Mouse (Mus musculus): ENCODE data around the gene Osbpl9. TPM values are rescaled to one million over a fixed set of nuclear protein-coding genes. Genes with fewer than 3 reads are reported as not detected.

The Osbpl9 gene
- polyA plus RNA-seq, 1 experiment, result 67.8 TPM

DNA sequence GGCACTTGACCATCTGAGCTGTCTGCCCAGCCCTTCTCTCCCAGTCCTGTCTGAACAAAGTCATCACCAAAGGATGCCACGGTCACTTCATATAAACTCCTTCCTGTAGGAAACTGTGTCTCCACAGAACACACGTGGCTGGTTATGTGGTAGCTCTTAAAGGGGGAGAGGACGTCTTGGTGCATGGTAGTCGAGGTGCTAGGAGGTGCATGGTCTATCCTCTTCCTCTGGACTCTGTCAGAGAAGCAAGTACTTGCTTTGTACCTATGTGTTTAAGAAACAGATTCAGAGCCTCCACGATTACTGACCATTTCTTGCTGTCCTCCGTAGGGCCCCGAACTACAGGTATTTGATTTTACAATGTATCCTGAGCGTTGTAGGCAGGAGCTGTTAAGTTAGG lies 144.4 kb downstream of the Osbpl9 start:
- WGBS, result 92% methylated on average over 8 of the region's 8 CpGs
- DNase-seq (ENCODE audit: low read depth in 1 of 2, low spot score in 2 of 2), result no peak
- Histone ChIP-seq H3K4me3 (ENCODE audit: extremely low read depth, insufficient read depth, insufficient read length) (no peak overlapping the region), H3K27me3 (ENCODE audit: control insufficient read depth, insufficient read depth, low read length) (no peaks in the 10 kb centered on the region), H3K27ac (ENCODE audit: insufficient read depth, low read length) (no peak overlapping the region), H3K4me1 (ENCODE audit: control insufficient read depth, insufficient read depth, insufficient read length) (no peaks in the 10 kb centered on the region), H3K36me3 (ENCODE audit: control insufficient read depth, insufficient read depth, low read length) (peaks cover 40% of the 10 kb centered on the region)
- no peak for TF ChIP-seq CTCF (IDR thresholded peaks at IDR 0.05; ENCODE audit: extremely low read depth, insufficient read depth, insufficient read length, insufficient replicate concordance)
- TF ChIP-seq POLR2A (IDR thresholded peaks at IDR 0.05; ENCODE audit: low read depth, low read length), result no peak

DNA sequence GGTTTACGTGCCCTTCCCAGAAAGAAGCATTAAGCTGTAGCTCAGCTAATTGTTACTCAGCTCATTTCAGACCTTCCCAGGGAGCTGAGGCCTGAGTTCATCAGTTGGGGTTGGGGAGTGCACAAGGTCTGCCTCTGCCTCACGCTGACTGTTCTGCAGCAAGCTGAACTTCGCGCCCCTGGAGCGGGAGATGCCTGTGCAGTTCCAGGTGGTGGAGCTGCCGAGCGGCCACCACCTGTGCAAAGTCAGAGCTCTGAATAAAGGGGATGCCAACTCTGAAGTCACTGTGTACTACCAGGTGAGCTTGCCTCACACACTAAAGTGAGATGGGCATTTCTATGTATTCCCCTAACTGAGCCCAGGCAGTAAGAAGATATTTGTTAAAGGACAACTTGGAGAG lies 145.7 kb downstream of the Osbpl9 start:
- no peaks in the 10 kb centered on the region for H3K27me3 ChIP-seq (ENCODE audit: control insufficient read depth, insufficient read depth, low read length)
- WGBS, result 89% methylated on average over 7 of the region's 7 CpGs

DNA sequence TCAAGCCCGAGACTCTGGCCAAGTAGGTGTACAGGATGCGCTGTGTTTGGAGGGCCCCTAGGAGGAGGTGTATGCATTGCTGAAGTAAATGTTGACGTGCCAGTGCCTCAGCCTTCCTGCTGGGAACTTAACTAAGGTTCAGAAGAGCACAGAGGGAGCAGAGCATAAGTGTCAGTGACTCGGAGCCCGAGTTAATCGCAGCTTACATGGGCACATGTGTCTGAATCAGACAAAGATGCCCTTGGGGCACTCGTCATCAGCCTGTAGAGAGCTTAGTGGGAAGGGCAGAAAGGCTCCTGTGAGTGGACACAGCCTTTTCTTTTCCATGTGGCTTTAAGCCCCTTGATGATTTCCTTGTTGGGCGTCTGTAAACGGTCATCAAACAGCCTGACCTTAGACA lies 148.1 kb downstream of the Osbpl9 start:
- 94% methylated on average over 9 of the region's 9 CpGs for WGBS
- Histone ChIP-seq H3K27me3 (ENCODE audit: control insufficient read depth, insufficient read depth, low read length) (no peaks in the 10 kb centered on the region), H3K27ac (ENCODE audit: insufficient read depth, low read length) (no peak overlapping the region), H3K36me3 (ENCODE audit: control insufficient read depth, insufficient read depth, low read length) (peaks cover 42% of the 10 kb centered on the region), H3K4me3 (ENCODE audit: extremely low read depth, insufficient read depth, insufficient read length) (no peak overlapping the region), H3K4me1 (ENCODE audit: control insufficient read depth, insufficient read depth, insufficient read length) (no peaks in the 10 kb centered on the region)
- TF ChIP-seq CTCF (IDR thresholded peaks at IDR 0.05; ENCODE audit: extremely low read depth, insufficient read depth, insufficient read length, insufficient replicate concordance), result no peak
- TF ChIP-seq POLR2A (IDR thresholded peaks at IDR 0.05; ENCODE audit: low read depth, low read length), result no peak
- DNase-seq (ENCODE audit: low read depth in 1 of 2, low spot score in 2 of 2), result no peak

More for the DNA sequence above, 145.7 kb downstream of the Osbpl9 start:
- Histone ChIP-seq H3K36me3 (ENCODE audit: control insufficient read depth, insufficient read depth, low read length) (peaks cover 36% of the 10 kb centered on the region), H3K27ac (ENCODE audit: insufficient read depth, low read length) (no peak overlapping the region), H3K4me1 (ENCODE audit: control insufficient read depth, insufficient read depth, insufficient read length) (no peaks in the 10 kb centered on the region), H3K4me3 (ENCODE audit: extremely low read depth, insufficient read depth, insufficient read length) (no peak overlapping the region)
- TF ChIP-seq CTCF (IDR thresholded peaks at IDR 0.05; ENCODE audit: extremely low read depth, insufficient read depth, insufficient read length, insufficient replicate concordance), result no peak
- TF ChIP-seq POLR2A (IDR thresholded peaks at IDR 0.05; ENCODE audit: low read depth, low read length), result no peak
- DNase-seq (ENCODE audit: low read depth in 1 of 2, low spot score in 2 of 2), result no peak

DNA sequence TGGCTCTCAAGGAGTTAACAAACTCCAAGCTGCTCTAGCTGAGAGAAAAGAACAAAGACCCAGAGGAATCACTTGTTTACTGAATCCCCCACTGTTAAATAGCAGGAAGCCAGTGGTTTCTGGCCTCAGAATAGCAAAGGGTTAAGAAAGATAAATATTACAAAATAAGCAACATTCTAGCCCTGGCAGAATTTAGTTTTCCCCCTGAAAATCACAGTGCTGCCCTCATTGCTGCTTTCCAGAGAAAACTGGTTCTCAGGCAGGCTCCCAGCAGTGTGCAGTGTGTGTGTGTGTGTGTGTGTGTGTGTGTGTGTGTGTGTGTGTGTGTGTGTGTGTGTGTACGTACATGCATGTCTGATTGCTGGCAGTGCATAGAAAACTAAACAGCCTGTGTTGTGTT lies 149.8 kb downstream of the Osbpl9 start:
- DNase-seq (ENCODE audit: low read depth in 1 of 2, low spot score in 2 of 2), result no peak
- H3K36me3 ChIP-seq (ENCODE audit: control insufficient read depth, insufficient read depth, low read length), result peaks cover 39% of the 10 kb centered on the region

DNA sequence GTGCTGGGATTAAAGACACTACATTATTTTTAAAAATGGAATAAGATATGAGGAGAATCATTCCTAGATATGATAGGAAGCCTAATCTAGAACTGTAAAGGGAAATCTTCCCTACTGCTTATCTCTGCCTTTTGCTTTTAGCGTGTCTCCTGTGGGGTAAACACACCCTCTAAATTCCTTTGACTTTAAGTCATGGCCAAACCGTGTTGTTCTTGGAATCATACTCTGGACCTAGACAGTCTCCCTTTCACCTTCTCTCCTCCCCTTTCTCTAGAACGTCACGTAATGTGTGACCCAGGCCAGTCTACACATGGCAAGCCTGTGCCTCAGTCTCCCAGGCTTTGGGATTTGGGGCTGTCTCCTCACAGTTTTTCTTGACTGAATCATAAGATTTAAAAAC lies 153.8 kb downstream of the Osbpl9 start:
- H3K27me3 ChIP-seq (ENCODE audit: control insufficient read depth, insufficient read depth, low read length), result no peaks in the 10 kb centered on the region
- peaks cover 46% of the 10 kb centered on the region for H3K36me3 ChIP-seq (ENCODE audit: control insufficient read depth, insufficient read depth, low read length)
- 87% methylated on average over 4 of the region's 4 CpGs for WGBS
- H3K4me1 ChIP-seq (ENCODE audit: control insufficient read depth, insufficient read depth, insufficient read length), result no peaks in the 10 kb centered on the region
- no peak overlapping the region for H3K4me3 ChIP-seq (ENCODE audit: extremely low read depth, insufficient read depth, insufficient read length)
- no peak for DNase-seq (ENCODE audit: low read depth in 1 of 2, low spot score in 2 of 2)
- no peak overlapping the region for H3K27ac ChIP-seq (ENCODE audit: insufficient read depth, low read length)
- no peak for TF ChIP-seq POLR2A (IDR thresholded peaks at IDR 0.05; ENCODE audit: low read depth, low read length)
- TF ChIP-seq CTCF (IDR thresholded peaks at IDR 0.05; ENCODE audit: extremely low read depth, insufficient read depth, insufficient read length, insufficient replicate concordance), result no peak

More for the DNA sequence above, 149.8 kb downstream of the Osbpl9 start:
- no peaks in the 10 kb centered on the region for H3K27me3 ChIP-seq (ENCODE audit: control insufficient read depth, insufficient read depth, low read length)
- TF ChIP-seq CTCF (IDR thresholded peaks at IDR 0.05; ENCODE audit: extremely low read depth, insufficient read depth, insufficient read length, insufficient replicate concordance) (no peak), POLR2A (IDR thresholded peaks at IDR 0.05; ENCODE audit: low read depth, low read length) (no peak)
- no peak overlapping the region for H3K4me3 ChIP-seq (ENCODE audit: extremely low read depth, insufficient read depth, insufficient read length)
- WGBS, result 92% methylated on average over 1 of the region's 1 CpGs
- no peak overlapping the region for H3K27ac ChIP-seq (ENCODE audit: insufficient read depth, low read length)
- no peaks in the 10 kb centered on the region for H3K4me1 ChIP-seq (ENCODE audit: control insufficient read depth, insufficient read depth, insufficient read length)

DNA sequence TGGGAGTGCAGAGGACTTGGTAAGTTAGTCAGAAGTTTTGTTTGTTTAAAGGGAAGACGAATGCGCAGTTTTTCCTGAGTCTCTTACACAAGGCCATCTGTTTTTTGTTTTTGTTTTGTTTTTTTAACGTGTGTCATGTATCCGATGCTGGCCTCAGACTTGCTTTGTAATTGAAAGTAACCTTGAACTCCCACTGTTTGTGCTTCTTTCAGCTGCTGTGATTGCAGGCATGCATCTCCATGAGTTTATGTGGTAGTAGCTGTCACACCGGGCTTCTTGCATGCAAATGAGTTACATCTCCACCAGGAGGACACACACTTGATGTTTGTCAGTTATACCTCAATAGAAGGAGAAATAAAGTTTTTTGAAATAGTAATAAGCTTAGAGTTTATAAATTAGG lies 158.3 kb downstream of the Osbpl9 start:
- H3K4me3 ChIP-seq (ENCODE audit: extremely low read depth, insufficient read depth, insufficient read length), result no peak overlapping the region
- 91% methylated on average over 5 of the region's 5 CpGs for WGBS
- H3K36me3 ChIP-seq (ENCODE audit: control insufficient read depth, insufficient read depth, low read length), result peaks cover 38% of the 10 kb centered on the region
- H3K4me1 ChIP-seq (ENCODE audit: control insufficient read depth, insufficient read depth, insufficient read length), result no peaks in the 10 kb centered on the region
- no peak overlapping the region for H3K27ac ChIP-seq (ENCODE audit: insufficient read depth, low read length)
- TF ChIP-seq POLR2A (IDR thresholded peaks at IDR 0.05; ENCODE audit: low read depth, low read length), result no peak
- no peak for TF ChIP-seq CTCF (IDR thresholded peaks at IDR 0.05; ENCODE audit: extremely low read depth, insufficient read depth, insufficient read length, insufficient replicate concordance)
- H3K27me3 ChIP-seq (ENCODE audit: control insufficient read depth, insufficient read depth, low read length), result no peaks in the 10 kb centered on the region
- no peak for DNase-seq (ENCODE audit: low read depth in 1 of 2, low spot score in 2 of 2)

DNA sequence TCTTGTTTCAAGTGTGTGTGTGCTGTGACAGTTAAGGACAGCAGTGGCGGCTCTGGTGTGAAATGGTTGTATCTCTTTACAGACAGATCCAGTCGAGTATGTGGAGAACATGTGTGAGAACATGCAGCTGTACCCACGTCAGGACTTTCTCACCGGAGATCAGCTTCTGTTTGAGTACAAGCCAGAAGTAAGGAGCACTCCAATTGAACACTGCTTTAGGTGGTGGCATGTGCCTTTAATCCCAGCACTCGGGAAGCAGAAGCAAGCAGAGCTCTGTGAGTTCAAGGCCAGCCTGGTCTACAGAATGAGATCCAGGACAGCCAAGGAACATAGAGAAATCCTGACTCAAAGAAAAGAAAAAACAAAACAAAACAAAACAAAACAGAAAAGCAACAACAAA lies 158.8 kb downstream of the Osbpl9 start:
- TF ChIP-seq POLR2A (IDR thresholded peaks at IDR 0.05; ENCODE audit: low read depth, low read length) (no peak), CTCF (IDR thresholded peaks at IDR 0.05; ENCODE audit: extremely low read depth, insufficient read depth, insufficient read length, insufficient replicate concordance) (no peak)
- DNase-seq (ENCODE audit: low read depth in 1 of 2, low spot score in 2 of 2), result no peak
- Histone ChIP-seq H3K27me3 (ENCODE audit: control insufficient read depth, insufficient read depth, low read length) (no peaks in the 10 kb centered on the region), H3K4me1 (ENCODE audit: control insufficient read depth, insufficient read depth, insufficient read length) (no peaks in the 10 kb centered on the region), H3K36me3 (ENCODE audit: control insufficient read depth, insufficient read depth, low read length) (peaks cover 37% of the 10 kb centered on the region), H3K27ac (ENCODE audit: insufficient read depth, low read length) (no peak overlapping the region), H3K4me3 (ENCODE audit: extremely low read depth, insufficient read depth, insufficient read length) (no peak overlapping the region)
- 87% methylated on average over 5 of the region's 5 CpGs for WGBS

All from spleen, adult 2 months (tissue).